ENCODE assay signal across 8 mouse cellular contexts in the genomic region with DNA sequence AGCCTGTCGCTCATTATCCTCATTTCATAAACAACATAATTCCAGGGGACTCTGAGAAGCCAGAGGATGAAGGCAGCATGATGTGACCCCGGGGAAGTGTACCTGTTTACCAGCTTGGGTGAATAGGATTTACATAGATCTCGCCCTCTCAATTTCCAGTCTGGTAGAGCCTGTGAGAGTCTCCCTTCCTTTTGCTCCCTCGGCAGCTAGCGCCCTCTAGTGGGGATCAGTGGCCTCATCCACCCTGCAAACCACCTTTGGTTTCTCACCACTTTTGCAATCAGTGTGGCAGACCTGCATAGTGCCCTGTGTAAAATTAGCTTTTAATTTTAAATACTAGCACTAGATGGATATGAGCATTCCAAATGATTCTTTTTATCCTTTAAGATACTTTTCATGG.
A peak's percentile ranks its signal among the peaks of the same experiment; 100 is the strongest.
DNase-seq lines count a peak whose midpoint lies in the region; ATAC-seq and TF ChIP-seq lines count a peak whose summit lies in the region.

No protein-coding gene starts in this region.

- H3K79me2 ChIP-seq in CH12.LX (replicated peaks; ENCODE audit: control insufficient read depth, extremely low read depth, insufficient read depth, poor library complexity, severe bottlenecking) = no peaks in the 10 kb centered on the region

- TF ChIP-seq POLR2A in CH12.LX (IDR thresholded peaks at IDR 0.05; ENCODE audit: low read depth, low read length) = no peak
- no peak for TF ChIP-seq POLR2A in cortical plate, adult 2 months (IDR thresholded peaks at IDR 0.05; ENCODE audit: extremely low read depth, insufficient read depth, low read length)
- TF ChIP-seq POLR2A in small intestine, adult 2 months (IDR thresholded peaks at IDR 0.05; ENCODE audit: low read depth, low read length) = no peak

- no peaks in the 10 kb centered on the region for H3K4me1 ChIP-seq in kidney, embryonic 15.5 days
- H3K4me1 ChIP-seq in CH12.LX (ENCODE audit: control insufficient read depth in 1 of 2, insufficient read depth in 2 of 2) = no peaks in the 10 kb centered on the region
- H3K4me1 ChIP-seq in cortical plate, adult 2 months (ENCODE audit: control insufficient read depth, insufficient read depth, low read length) = no peaks in the 10 kb centered on the region
- no peaks in the 10 kb centered on the region for H3K4me1 ChIP-seq in small intestine, adult 2 months (ENCODE audit: control insufficient read depth, insufficient read depth, insufficient read length, low read length)

- H3K4me3 ChIP-seq in kidney, embryonic 15.5 days (replicated peaks) = no peak overlapping the region
- no peak overlapping the region for H3K4me3 ChIP-seq in CH12.LX (replicated peaks in 1 of 3; ENCODE audit: low read depth in 2 of 3, low read length in 2 of 3, poor library complexity in 1 of 3)
- H3K4me3 ChIP-seq in cortical plate, adult 2 months (ENCODE audit: insufficient read depth, low read length) = no peak overlapping the region
- no peak overlapping the region for H3K4me3 ChIP-seq in small intestine, adult 2 months (ENCODE audit: low read depth, low read length)

- intact Hi-C loops in left cerebral cortex, postnatal 4 days (cut with DNase I) = no loop called here

- TF ChIP-seq EP300 in CH12.LX (IDR thresholded peaks at IDR 0.05; ENCODE audit: low read length) = no peak

- 68% methylated on average over 5 of the region's 5 CpGs for WGBS in kidney, embryonic 15.5 days
- WGBS in small intestine, adult 2 months = 54% methylated on average over 5 of the region's 5 CpGs

- peak; percentile 89 for TF ChIP-seq CTCF in CH12.LX (conservative IDR thresholded peaks at IDR 0.05 in 1 of 2, IDR thresholded peaks at IDR 0.05 in 1 of 2; ENCODE audit: low read depth in 2 of 2, low read length in 2 of 2)
- peak; percentile 58 for TF ChIP-seq CTCF in cortical plate, adult 2 months (IDR thresholded peaks at IDR 0.05; ENCODE audit: extremely low read depth, insufficient read depth, low read length)
- TF ChIP-seq CTCF in small intestine, adult 2 months (IDR thresholded peaks at IDR 0.05; ENCODE audit: extremely low read depth, insufficient read length, insufficient replicate concordance, low read depth, low read length) = peak; percentile 86; the same call in 1 of the 2 replicates

- peaks cover 70% of the 10 kb centered on the region for H3K36me3 ChIP-seq in kidney, embryonic 15.5 days
- H3K36me3 ChIP-seq in CH12.LX (replicated peaks in 1 of 2; ENCODE audit: control insufficient read depth in 1 of 2, insufficient read depth in 1 of 2, low read length in 1 of 2) = no peaks in the 10 kb centered on the region
- peaks cover 32% of the 10 kb centered on the region for H3K36me3 ChIP-seq in small intestine, adult 2 months (ENCODE audit: control insufficient read depth, insufficient read depth, low read length)

- dilution Hi-C loops in CH12.LX (cut with MboI; ENCODE audit: extremely low pct_ligation_motif_present, extremely low pct_unique_long_range_greater_than_20kb, low sequenced_read_pairs) = no loop called here

- in situ Hi-C loops in CH12.LX (cut with MboI; ENCODE audit: low pct_ligation_motif_present, low pct_unique_long_range_greater_than_20kb, low sequenced_read_pairs) = loop anchor here (25.0 kb wide), 1 partner anchor 164 kb away; no protein-coding TSS in a partner anchor

- no peak overlapping the region for H3K9ac ChIP-seq in kidney, embryonic 15.5 days
- H3K9ac ChIP-seq in CH12.LX (ENCODE audit: insufficient read depth, low read depth) = no peak overlapping the region

- peak; percentile 29 for DNase-seq in kidney, adult 9 months
- peak; percentile 58 for DNase-seq in CH12.LX (ENCODE audit: extremely low read depth)
- peak; percentile 32 for DNase-seq in T-cell, adult 2 months (ENCODE audit: low spot score)
- peak; percentile 35 for DNase-seq in left cerebral cortex, postnatal 4 days

- peak; percentile 73 for TF ChIP-seq RAD21 in CH12.LX (IDR thresholded peaks at IDR 0.05; ENCODE audit: low read depth, low read length)

- no peak overlapping the region for H3K27ac ChIP-seq in kidney, embryonic 15.5 days
- H3K27ac ChIP-seq in CH12.LX (ENCODE audit: insufficient read depth, low read depth) = no peak overlapping the region
- no peak overlapping the region for H3K27ac ChIP-seq in cortical plate, adult 2 months (ENCODE audit: insufficient read depth, low read length)
- H3K27ac ChIP-seq in small intestine, adult 2 months (ENCODE audit: insufficient read depth, low read depth, low read length) = no peak overlapping the region

- no peaks in the 10 kb centered on the region for H3K9me3 ChIP-seq in kidney, embryonic 15.5 days (replicated peaks)
- no peaks in the 10 kb centered on the region for H3K9me3 ChIP-seq in CH12.LX (replicated peaks; ENCODE audit: low read length)

- H3K4me2 ChIP-seq in kidney, embryonic 15.5 days = no peak overlapping the region
- no peak overlapping the region for H3K4me2 ChIP-seq in CH12.LX (ENCODE audit: insufficient read depth, low read depth, poor library complexity, severe bottlenecking)

- no peak for ATAC-seq in kidney, embryonic 15.5 days (replicated peaks; ENCODE audit: low FRiP score)
- no peak for ATAC-seq in monocyte, adult 5-6 weeks (replicated peaks; ENCODE audit: insufficient number of reproducible peaks, low FRiP score, low TSS enrichment, poor library complexity, severe bottlenecking)

- no peaks in the 10 kb centered on the region for H3K27me3 ChIP-seq in kidney, embryonic 15.5 days
- H3K27me3 ChIP-seq in CH12.LX (replicated peaks) = no peaks in the 10 kb centered on the region
- H3K27me3 ChIP-seq in small intestine, adult 2 months (ENCODE audit: control insufficient read depth, insufficient read depth, low read length) = no peaks in the 10 kb centered on the region

TF ChIP-seq in CH12.LX, 34 proteins besides CTCF, POLR2A, EP300 and RAD21:
- TF ChIP-seq SMC3 (IDR thresholded peaks at IDR 0.05; ENCODE audit: low read depth, low read length) (peak; percentile 82), E2F4 (IDR thresholded peaks at IDR 0.05; ENCODE audit: insufficient replicate concordance, low read depth, low read length) (no peak)
